Mouse (Mus musculus): ENCODE measurements around the gene Olfr1120. TPM values are rescaled to one million over a fixed set of nuclear protein-coding genes. Genes with fewer than 3 reads are reported as not detected.
"Not testable (repeated sequence)": the region's sequence is repeated elsewhere in the genome, so short reads cannot be mapped to it uniquely, and the experiment has no call there.

The Olfr1120 gene
- not detected in 2 replicates for polyA plus RNA-seq (2016; fragmentation: Nextera tagmentation; extraction: Ambion mirVana)

GRCm38 (mm10) chr2:87354515-87354914, at the start of gene Olfr1120:
Gene Olfr1120, plus strand, starts transcription at chr2:87354815.
- H3K4me1 ChIP-seq: no peaks in the 10 kb centered on the region
- H3K27ac ChIP-seq: no peak within 1 kb of the TSS
- no peak within 1 kb of the TSS for H3K4me2 ChIP-seq
- H3K4me3 ChIP-seq (replicated peaks): no peak within 1 kb of the TSS
- H3K36me3 ChIP-seq (replicated peaks): no peaks in the 10 kb centered on the region
- no peak within 1 kb of the TSS for H3K9ac ChIP-seq
- no peaks in the 10 kb centered on the region for H3K27me3 ChIP-seq
- H3K9me3 ChIP-seq: no peaks in the 10 kb centered on the region
- 70% methylated on average over 2 of the region's 2 CpGs for WGBS
- no peak for ATAC-seq (ENCODE audit: low FRiP score)

GRCm38 (mm10) chr2:87307281-87307680, 47.3 kb upstream of the Olfr1120 start, which contains the start of gene Olfr1118:
Gene Olfr1118, plus strand, starts transcription at chr2:87307581.
- H3K36me3 ChIP-seq (replicated peaks): no peaks in the 10 kb centered on the region
- no peak within 1 kb of the TSS for H3K9ac ChIP-seq
- H3K9me3 ChIP-seq: no peaks in the 10 kb centered on the region
- no peaks in the 10 kb centered on the region for H3K4me1 ChIP-seq
- H3K27ac ChIP-seq: no peak within 1 kb of the TSS
- no peak for ATAC-seq (ENCODE audit: low FRiP score)
- WGBS: 69% methylated on average over 1 of the region's 1 CpGs
- H3K4me2 ChIP-seq: no peak within 1 kb of the TSS
- H3K4me3 ChIP-seq (replicated peaks): no peak within 1 kb of the TSS
- H3K27me3 ChIP-seq: no peaks in the 10 kb centered on the region

GRCm38 (mm10) chr2:87360121-87360520, 5.5 kb downstream of the Olfr1120 start:
- not testable (repeated sequence) for H3K4me1 ChIP-seq; ATAC-seq (ENCODE audit: low FRiP score); H3K9me3 ChIP-seq; H3K4me3 ChIP-seq (replicated peaks); H3K27me3 ChIP-seq; H3K27ac ChIP-seq; H3K4me2 ChIP-seq; H3K9ac ChIP-seq; H3K36me3 ChIP-seq (replicated peaks)
- WGBS: 93% methylated on average over 2 of the region's 2 CpGs

- ATAC-seq (ENCODE audit: low FRiP score): no peak
- no peaks in the 10 kb centered on the region for H3K36me3 ChIP-seq (replicated peaks)
- no peak within 1 kb of the TSS for H3K9ac ChIP-seq
- no peak within 1 kb of the TSS for H3K27ac ChIP-seq
- no peak within 1 kb of the TSS for H3K4me2 ChIP-seq
- 49% methylated on average over 1 of the region's 1 CpGs for WGBS
- H3K27me3 ChIP-seq: no peaks in the 10 kb centered on the region
- H3K4me3 ChIP-seq (replicated peaks): no peak within 1 kb of the TSS
- H3K4me1 ChIP-seq: no peaks in the 10 kb centered on the region
- H3K9me3 ChIP-seq: no peaks in the 10 kb centered on the region
Measured at GRCm38 (mm10) chr2:87369595-87369994, 15.0 kb downstream of the Olfr1120 start, which contains the start of gene Olfr1121. Gene Olfr1121, plus strand, starts transcription at chr2:87369895.

GRCm38 (mm10) chr2:87371726-87372125, 17.1 kb downstream of the Olfr1120 start:
- WGBS: 93% methylated on average over 4 of the region's 4 CpGs
- Histone ChIP-seq H3K4me3 (replicated peaks) (no peak overlapping the region), H3K9me3 (no peaks in the 10 kb centered on the region), H3K36me3 (replicated peaks) (no peaks in the 10 kb centered on the region), H3K4me1 (no peaks in the 10 kb centered on the region), H3K4me2 (no peak overlapping the region), H3K27me3 (no peaks in the 10 kb centered on the region), H3K27ac (no peak overlapping the region), H3K9ac (no peak overlapping the region)
- ATAC-seq (ENCODE audit: low FRiP score): no peak

GRCm38 (mm10) chr2:87383935-87384334, 29.3 kb downstream of the Olfr1120 start:
- H3K27me3 ChIP-seq: no peaks in the 10 kb centered on the region
- WGBS: 88% methylated on average over 2 of the region's 2 CpGs
- no peak overlapping the region for H3K27ac ChIP-seq
- H3K9me3 ChIP-seq: no peaks in the 10 kb centered on the region
- no peak overlapping the region for H3K4me2 ChIP-seq
- no peak overlapping the region for H3K4me3 ChIP-seq (replicated peaks)
- no peaks in the 10 kb centered on the region for H3K4me1 ChIP-seq
- no peak for ATAC-seq (ENCODE audit: low FRiP score)
- no peak overlapping the region for H3K9ac ChIP-seq
- no peaks in the 10 kb centered on the region for H3K36me3 ChIP-seq (replicated peaks)

- no peak within 1 kb of the TSS for H3K9ac ChIP-seq
- no peaks in the 10 kb centered on the region for H3K27me3 ChIP-seq
- no peak within 1 kb of the TSS for H3K4me3 ChIP-seq (replicated peaks)
- H3K4me1 ChIP-seq: no peaks in the 10 kb centered on the region
- no peak within 1 kb of the TSS for H3K27ac ChIP-seq
- no peaks in the 10 kb centered on the region for H3K9me3 ChIP-seq
- H3K36me3 ChIP-seq (replicated peaks): no peaks in the 10 kb centered on the region
- H3K4me2 ChIP-seq: no peak within 1 kb of the TSS
- WGBS: 86% methylated on average over 2 of the region's 2 CpGs
- no peak for ATAC-seq (ENCODE audit: low FRiP score)
Measured at GRCm38 (mm10) chr2:87385549-87385948, 30.9 kb downstream of the Olfr1120 start, which contains the start of gene Olfr1122. Gene Olfr1122, plus strand, starts transcription at chr2:87385849.

GRCm38 (mm10) chr2:87393605-87394004, 39.0 kb downstream of the Olfr1120 start:
- H3K27me3 ChIP-seq; H3K4me3 ChIP-seq (replicated peaks); H3K27ac ChIP-seq; H3K9me3 ChIP-seq; H3K4me1 ChIP-seq; H3K4me2 ChIP-seq; H3K36me3 ChIP-seq (replicated peaks); H3K9ac ChIP-seq: not testable (repeated sequence)
- 91% methylated on average over 5 of the region's 5 CpGs for WGBS
- ATAC-seq (ENCODE audit: low FRiP score): 0 out of 2 replicates have a peak, but pooled peaks have one; percentile 30

GRCm38 (mm10) chr2:87394686-87395085, 40.1 kb downstream of the Olfr1120 start:
- not testable (repeated sequence) for H3K9me3 ChIP-seq; H3K4me3 ChIP-seq (replicated peaks); ATAC-seq (ENCODE audit: low FRiP score); H3K27me3 ChIP-seq; H3K9ac ChIP-seq; H3K36me3 ChIP-seq (replicated peaks); H3K27ac ChIP-seq; H3K4me2 ChIP-seq; H3K4me1 ChIP-seq
- 92% methylated on average over 7 of the region's 7 CpGs for WGBS

Other genes starting within 250 kb of the Olfr1120 start
- gene Olfr259, start 240.2 kb upstream of the Olfr1120 start, polyA plus RNA-seq (2016; fragmentation: Nextera tagmentation; extraction: Ambion mirVana): not detected in 2 replicates
- gene Olfr1110, start 214.5 kb upstream of the Olfr1120 start, polyA plus RNA-seq (2016; fragmentation: Nextera tagmentation; extraction: Ambion mirVana): not detected in 2 replicates
- gene Olfr1111, start 202.2 kb upstream of the Olfr1120 start, polyA plus RNA-seq (2016; fragmentation: Nextera tagmentation; extraction: Ambion mirVana): not detected in 2 replicates
- gene Olfr1112, start 167.0 kb upstream of the Olfr1120 start, polyA plus RNA-seq (2016; fragmentation: Nextera tagmentation; extraction: Ambion mirVana): not detected in 2 replicates
- not detected in 2 replicates for gene Olfr1113, start 145.8 kb upstream of the Olfr1120 start, polyA plus RNA-seq (2016; fragmentation: Nextera tagmentation; extraction: Ambion mirVana)
- not detected in 2 replicates for gene Olfr1115, start 106.8 kb upstream of the Olfr1120 start, polyA plus RNA-seq (2016; fragmentation: Nextera tagmentation; extraction: Ambion mirVana)
- not detected in 2 replicates for gene Olfr1116, start 87.3 kb upstream of the Olfr1120 start, polyA plus RNA-seq (2016; fragmentation: Nextera tagmentation; extraction: Ambion mirVana)
- not detected in 2 replicates for gene Olfr1118, start 47.2 kb upstream of the Olfr1120 start, polyA plus RNA-seq (2016; fragmentation: Nextera tagmentation; extraction: Ambion mirVana)
- not detected in 2 replicates for gene Olfr1121, start 15.1 kb downstream of the Olfr1120 start, polyA plus RNA-seq (2016; fragmentation: Nextera tagmentation; extraction: Ambion mirVana)
- not detected in 2 replicates for gene Olfr1122, start 31.0 kb downstream of the Olfr1120 start, polyA plus RNA-seq (2016; fragmentation: Nextera tagmentation; extraction: Ambion mirVana)
- gene Olfr1123, start 61.8 kb downstream of the Olfr1120 start, polyA plus RNA-seq (2016; fragmentation: Nextera tagmentation; extraction: Ambion mirVana): not detected in 2 replicates
- 0.08 and 0.15 TPM in 2 replicates for gene Olfr1124, start 75.5 kb downstream of the Olfr1120 start, polyA plus RNA-seq (2016; fragmentation: Nextera tagmentation; extraction: Ambion mirVana)
- not detected in 2 replicates for gene Olfr1126, start 99.1 kb downstream of the Olfr1120 start, polyA plus RNA-seq (2016; fragmentation: Nextera tagmentation; extraction: Ambion mirVana)
- not detected in 2 replicates for gene Pramel7, start 142.3 kb downstream of the Olfr1120 start, polyA plus RNA-seq (2016; fragmentation: Nextera tagmentation; extraction: Ambion mirVana)
- gene Pramel6, start 151.8 kb downstream of the Olfr1120 start, polyA plus RNA-seq (2016; fragmentation: Nextera tagmentation; extraction: Ambion mirVana): not detected in 2 replicates
- gene Olfr153, start 177.0 kb downstream of the Olfr1120 start, polyA plus RNA-seq (2016; fragmentation: Nextera tagmentation; extraction: Ambion mirVana): not detected in 2 replicates
- not detected in 2 replicates for gene Olfr1128, start 190.7 kb downstream of the Olfr1120 start, polyA plus RNA-seq (2016; fragmentation: Nextera tagmentation; extraction: Ambion mirVana)
- gene Olfr1129, start 219.1 kb downstream of the Olfr1120 start, polyA plus RNA-seq (2016; fragmentation: Nextera tagmentation; extraction: Ambion mirVana): not detected in 2 replicates

Measured in forebrain, embryonic 12.5 days (tissue).